Mouse (Mus musculus) G1E (cell line): ENCODE measurements at regions not wholly inside any gene's neighbourhood (a gene's known extent, or its start where the extent isn't known, plus 50 kb on each side); places are given as distances from the start of the nearest gene placed in this dataset.

ENCODE experiments used
- ATAC-seq: 2 replicates; pipeline ENCODE4 v1.8.0; 2016; ENCODE audit warnings: mild to moderate bottlenecking; ENCODE audit not compliant: insufficient number of reproducible peaks, poor library complexity, low FRiP score, severe bottlenecking; ENCODE audit errors: extremely low read depth
- DNase-seq: peaks from one replicate; pipeline ENCODE4 v3.0.0; 2012; ENCODE audit warnings: low spot score
- H3K27me3 ChIP-seq: 2 replicates; pipeline ENCODE4 v1.6.1; 2012; ENCODE audit warnings: mild to moderate bottlenecking, low read length, inconsistent platforms; ENCODE audit not compliant: insufficient read depth
- H3K36me3 ChIP-seq: replicated peaks from 2 replicates; pipeline ENCODE3; 2012; ENCODE audit warnings: mild to moderate bottlenecking, inconsistent platforms
- H3K4me1 ChIP-seq: 2 replicates; pipeline ENCODE4 v1.6.1; 2012; ENCODE audit warnings: low read depth, low read length, inconsistent platforms, mixed read lengths; ENCODE audit not compliant: insufficient read depth
- H3K4me3 ChIP-seq: 2 replicates; pipeline ENCODE4 v1.5.1; 2012; ENCODE audit warnings: low read depth, mild to moderate bottlenecking, inconsistent platforms, low read length, moderate library complexity, mixed read lengths
- H3K9me3 ChIP-seq: replicated peaks from 2 replicates; pipeline ENCODE4 v1.6.1; 2012; ENCODE audit warnings: inconsistent platforms
- CTCF ChIP-seq: IDR thresholded peaks from 2 replicates; pipeline ENCODE4 v1.5.1; 2012; ENCODE audit warnings: low read depth, low read length, inconsistent platforms, mixed read lengths
- GATA1 ChIP-seq: IDR thresholded peaks from 2 replicates; pipeline ENCODE4 v1.6.1; 2012; ENCODE audit warnings: borderline replicate concordance, low read length, inconsistent platforms, mixed read lengths
- GATA2 ChIP-seq: IDR thresholded peaks from 2 replicates; pipeline ENCODE4 v1.6.1; 2012; ENCODE audit warnings: low read depth, low read length, inconsistent platforms, borderline replicate concordance
- POLR2AphosphoS5 ChIP-seq: IDR thresholded peaks from 2 replicates; pipeline ENCODE4 v1.6.1; 2012; ENCODE audit warnings: low read depth, low read length, inconsistent platforms; ENCODE audit not compliant: insufficient replicate concordance
- TAL1 ChIP-seq: conservative IDR thresholded peaks from 2 replicates; pipeline ENCODE4 v1.6.1; 2012; ENCODE audit warnings: low read depth, low read length, inconsistent platforms, mixed read lengths

GRCm38 (mm10) chr13:44411781-44412496, 317.3 kb upstream of the Jarid2 start:
- TF ChIP-seq GATA1 (no peak), CTCF (no peak), POLR2AphosphoS5 (no peak), TAL1 (no peak), GATA2 (no peak)
- no peaks in the 10 kb centered on the region for H3K36me3 ChIP-seq
- peaks cover 4% of the 10 kb centered on the region; the same call in 1 of the 2 replicates for H3K27me3 ChIP-seq
- ATAC-seq (no peak), DNase-seq (no peak)
- no peaks in the 10 kb centered on the region for H3K9me3 ChIP-seq
- no peaks in the 10 kb centered on the region for H3K4me1 ChIP-seq
- H3K4me3 ChIP-seq = no peak overlapping the region

DNA sequence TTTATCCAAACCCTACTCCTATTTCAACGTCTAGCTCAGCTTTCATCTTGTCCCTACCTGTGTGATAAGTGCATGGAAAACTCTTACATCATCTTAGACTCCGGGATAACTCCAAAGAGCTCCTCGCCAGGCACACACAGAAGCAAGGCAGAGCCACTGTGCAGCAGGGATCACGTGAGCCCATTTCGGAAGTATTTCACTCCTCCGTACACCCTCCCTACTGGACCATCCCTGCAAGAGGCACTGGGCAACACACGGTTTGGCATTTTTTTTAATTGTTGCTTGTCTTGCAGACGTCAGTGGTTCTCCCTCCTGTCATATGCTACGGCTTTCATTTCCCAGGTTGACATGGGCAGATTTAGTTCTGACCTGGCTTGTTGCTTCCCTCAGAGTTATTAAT, 316.0 kb upstream of the Jarid2 start:
- TF ChIP-seq GATA1 = no peak
- no peak for TF ChIP-seq TAL1
- TF ChIP-seq CTCF = no peak
- TF ChIP-seq POLR2AphosphoS5 = no peak
- no peak for TF ChIP-seq GATA2

DNA sequence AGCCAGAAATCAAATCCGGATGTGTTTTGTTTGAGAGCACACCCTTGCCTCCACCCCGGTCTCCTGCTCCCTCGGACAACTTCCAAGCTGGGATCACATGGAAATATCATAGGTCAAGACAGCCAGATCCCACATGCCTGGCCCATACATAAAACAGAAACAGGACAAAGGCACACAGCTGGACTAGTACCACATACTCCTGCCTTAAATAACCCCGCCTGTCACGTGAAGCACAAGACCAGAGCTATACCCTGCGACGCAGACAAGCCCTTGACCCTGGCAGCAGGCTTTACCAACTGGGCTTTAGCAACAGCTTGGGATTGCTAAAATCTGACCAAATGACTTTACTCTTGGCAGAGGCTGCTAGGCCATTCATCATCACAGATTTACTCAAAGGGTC, 313.3 kb upstream of the Jarid2 start:
- Histone ChIP-seq H3K9me3 (no peaks in the 10 kb centered on the region), H3K36me3 (no peaks in the 10 kb centered on the region), H3K4me3 (no peak overlapping the region), H3K27me3 (peaks cover 17% of the 10 kb centered on the region), H3K4me1 (no peaks in the 10 kb centered on the region)
- DNase-seq = no peak
- no peak for ATAC-seq
- TF ChIP-seq GATA2 (no peak), TAL1 (no peak), POLR2AphosphoS5 (no peak), CTCF (no peak), GATA1 (no peak)

More for the DNA sequence above, 316.0 kb upstream of the Jarid2 start:
- H3K27me3 ChIP-seq = peaks cover 8% of the 10 kb centered on the region
- no peaks in the 10 kb centered on the region for H3K9me3 ChIP-seq
- no peak overlapping the region for H3K4me3 ChIP-seq
- DNase-seq (no peak), ATAC-seq (no peak)
- H3K36me3 ChIP-seq = no peaks in the 10 kb centered on the region
- no peaks in the 10 kb centered on the region for H3K4me1 ChIP-seq

DNA sequence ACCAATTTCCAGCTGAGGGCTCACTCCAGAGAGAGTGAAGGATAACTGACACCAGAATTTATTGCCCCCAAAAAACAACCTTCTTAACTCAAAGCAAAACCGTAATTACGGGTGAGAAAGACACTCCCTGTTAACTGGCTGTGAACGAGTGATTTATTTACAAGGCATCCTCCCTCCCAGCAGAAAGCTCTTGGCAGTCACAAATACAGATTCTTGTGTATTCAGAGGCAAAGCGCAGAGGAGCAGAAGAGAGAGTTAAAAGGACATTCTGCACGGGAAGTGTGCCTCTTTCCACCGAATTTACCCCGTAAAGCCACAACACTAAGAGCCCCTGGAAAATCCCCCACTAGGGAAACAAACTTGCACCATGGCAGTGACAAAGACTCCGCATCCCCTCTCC, 312.3 kb upstream of the Jarid2 start:
- Histone ChIP-seq H3K4me3 (no peak overlapping the region), H3K36me3 (no peaks in the 10 kb centered on the region), H3K4me1 (no peaks in the 10 kb centered on the region), H3K27me3 (peaks cover 19% of the 10 kb centered on the region), H3K9me3 (no peaks in the 10 kb centered on the region)
- TF ChIP-seq GATA2 = no peak
- TF ChIP-seq TAL1 = no peak
- no peak for TF ChIP-seq CTCF
- no peak for TF ChIP-seq GATA1
- no peak for TF ChIP-seq POLR2AphosphoS5
- ATAC-seq (no peak), DNase-seq (no peak)

- Histone ChIP-seq H3K4me3 (no peak overlapping the region), H3K4me1 (no peaks in the 10 kb centered on the region), H3K9me3 (no peaks in the 10 kb centered on the region), H3K36me3 (no peaks in the 10 kb centered on the region), H3K27me3 (peaks cover 23% of the 10 kb centered on the region)
- no peak for DNase-seq
- TF ChIP-seq GATA2 = no peak
- no peak for TF ChIP-seq POLR2AphosphoS5
- TF ChIP-seq GATA1 = no peak
- no peak for TF ChIP-seq TAL1
- TF ChIP-seq CTCF = no peak
- ATAC-seq = no peak
Measured at GRCm38 (mm10) chr13:44419056-44419455, 310.2 kb upstream of the Jarid2 start.

DNA sequence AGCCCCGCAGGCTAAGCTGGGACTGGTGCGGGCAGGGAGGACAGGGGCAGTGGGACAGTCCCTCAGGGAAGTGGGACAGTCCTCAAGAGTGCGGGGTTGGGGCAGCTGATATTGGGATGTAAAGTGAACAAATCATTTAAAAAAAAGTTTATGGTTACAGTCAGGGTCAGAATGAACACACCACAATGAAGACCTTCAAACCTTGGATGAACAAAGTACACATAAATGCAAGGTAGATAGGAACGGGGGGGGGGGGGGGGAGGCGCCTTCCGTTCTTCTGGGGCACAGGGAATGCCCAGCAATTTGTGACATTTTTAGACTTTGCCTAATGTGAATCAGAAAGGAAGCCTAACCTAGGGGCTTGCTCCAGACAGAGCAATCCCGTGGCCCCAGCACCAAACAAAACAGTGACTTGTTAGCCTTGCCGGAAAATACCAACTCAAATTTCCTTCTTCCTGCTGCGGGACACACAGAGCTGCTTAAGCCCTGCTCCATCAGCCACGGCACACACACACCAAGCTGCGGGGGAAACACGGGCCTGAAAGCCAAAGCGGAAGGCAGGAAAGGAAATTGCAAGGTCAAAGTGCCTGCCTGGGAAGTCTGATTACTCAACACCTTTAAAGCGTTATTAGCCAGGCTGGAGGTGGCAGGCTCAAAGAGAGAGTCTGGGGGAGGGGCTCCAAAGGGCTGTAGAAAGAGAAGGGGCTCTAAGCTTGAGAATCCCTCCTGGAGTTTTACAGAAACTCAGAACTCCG, 309.6 kb upstream of the Jarid2 start:
- Histone ChIP-seq H3K36me3 (no peaks in the 10 kb centered on the region), H3K27me3 (peaks cover 19% of the 10 kb centered on the region), H3K4me3 (no peak overlapping the region), H3K4me1 (no peaks in the 10 kb centered on the region), H3K9me3 (no peaks in the 10 kb centered on the region)
- TF ChIP-seq GATA2 = no peak
- no peak for TF ChIP-seq POLR2AphosphoS5
- TF ChIP-seq CTCF = no peak
- TF ChIP-seq TAL1 = no peak
- no peak for TF ChIP-seq GATA1
- ATAC-seq (no peak), DNase-seq (no peak)
